Mouse (Mus musculus) mesoderm, embryonic 11.5 days (tissue): ENCODE results near the gene Fggy.

Experiments
- DNase-seq: peaks from one replicate; pipeline ENCODE4 v3.0.0-alpha.2; 2012; ENCODE audit warnings: low read depth, low spot score

The Fggy gene

DNA sequence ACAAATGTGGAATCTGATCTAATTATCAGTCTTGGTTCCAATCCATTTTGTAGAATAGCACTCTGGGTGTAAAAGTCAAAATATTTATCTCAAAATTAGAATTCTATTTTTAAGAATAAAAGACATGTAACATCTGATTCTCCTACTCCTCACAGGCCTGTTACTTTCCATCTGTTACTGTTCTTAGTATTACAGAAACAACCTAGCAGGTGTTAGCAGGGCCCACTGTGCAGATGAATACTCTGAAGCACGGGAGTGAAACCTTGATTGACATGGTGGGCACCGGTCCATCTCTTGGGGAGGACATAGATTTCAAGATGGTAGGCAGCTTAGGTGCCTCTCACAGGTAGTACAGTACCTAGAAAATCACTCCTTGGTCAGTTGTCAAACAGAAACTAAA lies 298.7 kb downstream of the Fggy start:
- DNase-seq: no peak

- no peak for DNase-seq
Observed at GRCm38 (mm10) chr4:95860601-95861000, 303.3 kb downstream of the Fggy start.

- peak; percentile 43 for DNase-seq
Observed at GRCm38 (mm10) chr4:95861074-95861473, 303.8 kb downstream of the Fggy start.

- DNase-seq: no peak
Observed at GRCm38 (mm10) chr4:95861741-95862155, 304.4 kb downstream of the Fggy start.

DNA sequence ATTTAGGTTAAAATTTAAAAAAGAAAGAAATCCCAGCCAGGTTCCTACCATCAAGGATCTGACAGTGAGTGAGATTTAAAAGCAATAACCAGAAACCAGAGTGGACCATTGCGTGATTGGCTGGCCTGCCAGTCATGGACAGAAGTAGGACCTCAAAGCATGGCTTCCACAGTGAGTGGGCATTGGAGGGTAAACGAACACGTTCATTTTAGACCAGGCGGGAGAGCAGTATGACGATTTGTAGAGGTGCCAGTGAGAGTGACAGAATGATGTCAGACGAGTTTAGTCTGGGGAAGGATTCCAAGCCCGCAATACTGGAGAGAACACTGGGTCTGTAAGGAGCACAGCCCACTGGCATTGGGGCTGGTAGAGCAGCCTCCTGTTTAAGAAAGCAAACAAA lies 305.0 kb downstream of the Fggy start:
- DNase-seq: no peak

GRCm38 (mm10) chr4:95862781-95863499 lies 305.6 kb downstream of the Fggy start:
- DNase-seq: no peak

- DNase-seq: no peak
Observed at GRCm38 (mm10) chr4:95863500-95863803, 306.1 kb downstream of the Fggy start.

DNA sequence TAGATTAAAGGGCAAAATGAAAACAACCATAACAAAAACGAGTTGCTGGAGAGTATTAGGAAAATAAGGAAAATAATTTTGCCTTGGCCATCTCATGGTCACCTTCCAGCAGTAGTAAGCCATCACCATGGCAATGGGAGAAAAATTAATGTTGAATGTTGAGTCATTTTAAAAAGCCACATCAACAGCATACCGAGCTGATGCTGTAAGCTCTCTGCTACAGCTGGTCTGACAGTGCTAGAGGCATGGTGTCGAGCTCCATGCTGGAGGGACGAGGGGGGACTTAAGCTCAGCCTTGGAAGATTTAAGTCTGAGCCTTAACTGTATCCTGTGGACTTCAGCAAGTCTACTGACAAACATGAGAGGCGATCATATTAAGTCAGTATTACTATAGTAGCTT lies 307.9 kb downstream of the Fggy start:
- DNase-seq: no peak

GRCm38 (mm10) chr4:95865882-95866281 lies 308.6 kb downstream of the Fggy start:
- no peak for DNase-seq

- no peak for DNase-seq
Observed at GRCm38 (mm10) chr4:95867103-95867502, 309.8 kb downstream of the Fggy start.

- no peak for DNase-seq
Observed at GRCm38 (mm10) chr4:95868348-95868747, 311.0 kb downstream of the Fggy start.

DNA sequence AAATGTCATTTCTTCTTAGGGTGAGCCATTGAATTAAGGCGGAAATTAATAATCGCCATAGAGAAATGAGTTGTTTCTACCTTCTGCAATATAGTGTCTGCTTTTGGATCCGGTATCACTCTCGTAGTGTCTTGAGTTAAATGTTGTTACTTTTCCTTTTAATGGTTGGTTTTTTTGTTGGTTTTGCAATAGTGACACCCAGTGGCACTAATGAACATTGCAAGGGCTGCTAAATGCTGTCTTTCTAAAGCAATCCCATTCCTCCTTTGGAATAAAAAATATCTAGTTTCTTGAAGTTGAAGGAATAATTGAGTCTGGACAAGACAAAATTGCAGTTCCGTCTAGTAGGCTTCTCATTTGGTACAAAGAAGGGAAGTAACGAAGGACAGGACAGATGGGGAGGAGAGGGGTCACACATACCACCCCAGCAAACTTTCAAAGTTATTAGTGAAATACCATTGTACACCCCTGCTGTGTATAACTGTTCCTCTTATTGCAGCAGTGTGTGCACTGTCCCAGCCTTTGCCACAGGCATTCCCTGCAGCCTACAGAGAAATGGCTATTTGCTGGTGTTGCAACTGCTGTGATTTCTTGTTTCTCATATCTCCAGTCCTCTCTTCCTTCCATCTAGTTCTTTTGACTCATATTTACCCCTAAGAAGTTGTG lies 314.0 kb downstream of the Fggy start:
- DNase-seq: peak; percentile 62

GRCm38 (mm10) chr4:95875896-95876295 lies 318.6 kb downstream of the Fggy start:
- DNase-seq: no peak

GRCm38 (mm10) chr4:95877436-95877835 lies 320.1 kb downstream of the Fggy start:
- no peak for DNase-seq

DNA sequence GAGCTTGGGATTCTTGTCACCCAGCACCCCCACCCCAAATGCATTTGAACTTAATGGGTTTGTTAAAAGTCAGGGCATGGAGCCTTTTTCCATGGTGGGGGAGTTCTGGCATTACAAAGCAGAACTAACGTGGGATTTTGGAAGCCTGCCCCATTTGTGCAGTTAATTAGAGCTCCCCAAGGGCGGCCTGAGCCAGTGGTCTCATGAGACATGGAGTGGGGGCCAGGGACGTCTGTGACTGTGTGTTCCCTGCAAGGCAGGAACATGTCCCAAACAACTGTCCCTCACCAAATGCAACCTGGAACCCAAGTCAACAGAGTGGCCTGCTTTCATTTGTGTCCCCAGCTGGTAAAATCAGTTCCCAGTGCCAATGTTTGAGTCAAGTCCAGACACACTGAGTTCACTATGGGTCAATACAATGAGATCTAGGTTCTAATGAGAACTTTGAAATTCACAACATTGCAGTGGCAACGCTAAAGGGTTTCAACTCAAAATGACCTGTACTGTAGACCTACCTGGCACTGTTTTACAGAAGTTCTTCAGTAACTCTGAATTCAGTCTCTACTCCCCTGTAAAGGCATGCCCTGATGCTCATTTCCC lies 324.5 kb downstream of the Fggy start:
- no peak for DNase-seq

DNA sequence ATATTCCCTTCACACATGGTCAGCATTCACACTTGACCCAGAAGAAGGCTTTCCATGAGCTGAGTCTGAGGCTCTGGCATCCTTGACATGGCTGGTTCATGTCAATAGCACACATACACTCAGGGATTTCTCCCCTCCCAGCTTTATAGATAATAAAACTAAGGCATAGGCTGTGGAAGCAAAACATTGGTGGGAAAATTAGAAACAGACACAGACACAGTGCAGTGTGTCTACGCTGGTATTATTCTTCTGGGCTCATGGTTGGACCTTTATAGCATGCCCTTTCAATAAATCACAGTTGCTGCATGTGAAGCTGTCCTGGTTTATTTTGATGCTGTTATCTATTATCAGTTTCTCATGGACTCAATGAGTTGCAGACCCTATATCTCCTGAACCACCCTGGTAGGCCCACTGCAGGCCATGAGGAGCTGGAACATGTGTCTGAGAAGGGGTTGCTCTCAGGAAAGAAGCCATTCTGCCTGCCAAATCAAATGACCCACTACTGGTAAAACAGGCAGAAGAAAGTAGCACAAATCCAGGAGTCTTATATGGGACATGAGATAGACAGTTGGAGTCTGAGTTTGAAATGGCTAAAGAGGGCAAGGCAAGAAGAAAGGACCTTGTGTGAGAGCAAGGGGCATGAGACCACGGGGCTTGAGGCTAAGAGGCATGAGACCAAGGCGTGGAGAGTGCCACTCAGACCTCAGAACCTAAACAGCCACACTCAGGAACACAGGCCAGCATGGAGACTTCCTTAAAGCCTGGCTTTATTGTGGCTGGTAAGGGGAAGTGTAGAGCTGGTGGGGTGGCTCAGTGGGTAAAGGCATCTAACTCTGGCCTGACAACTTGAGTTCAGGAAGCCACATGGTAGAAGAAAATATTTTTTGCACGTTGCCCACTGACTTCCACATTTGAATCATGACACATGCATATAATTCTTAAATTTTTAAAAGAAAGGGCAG lies 327.2 kb downstream of the Fggy start:
- DNase-seq: no peak

DNA sequence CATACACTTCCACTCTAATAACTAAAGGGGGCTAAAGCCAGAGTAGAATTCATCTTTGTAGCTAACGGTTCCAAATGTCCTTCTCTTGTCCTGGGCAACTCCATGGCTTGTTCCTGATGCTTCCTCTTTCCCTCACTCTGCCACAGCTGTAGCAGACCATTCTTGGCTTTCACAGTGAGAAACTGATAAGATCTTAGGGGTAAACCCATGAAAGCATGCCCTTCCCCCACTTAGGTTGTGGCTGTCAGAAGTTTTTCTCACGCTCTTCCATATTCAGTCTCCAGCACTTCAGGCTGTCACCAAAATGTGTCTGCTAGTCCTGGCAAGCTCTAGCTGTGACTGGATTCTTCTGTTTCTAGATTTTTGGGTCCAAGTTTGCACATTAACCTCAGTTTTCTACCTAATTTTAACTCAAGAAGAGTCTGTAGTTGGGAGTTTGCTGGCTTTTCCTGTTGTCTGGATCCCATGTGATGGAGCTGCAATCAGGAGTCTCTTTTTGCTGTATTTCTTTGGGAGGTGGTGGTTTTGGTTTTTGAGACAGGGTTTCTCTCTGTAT lies 338.0 kb downstream of the Fggy start:
- no peak for DNase-seq

- peak; percentile 74 for DNase-seq
Observed at GRCm38 (mm10) chr4:95896571-95896970, 339.3 kb downstream of the Fggy start.

- no peak for DNase-seq
Observed at GRCm38 (mm10) chr4:95897236-95897874, 340.0 kb downstream of the Fggy start.

DNA sequence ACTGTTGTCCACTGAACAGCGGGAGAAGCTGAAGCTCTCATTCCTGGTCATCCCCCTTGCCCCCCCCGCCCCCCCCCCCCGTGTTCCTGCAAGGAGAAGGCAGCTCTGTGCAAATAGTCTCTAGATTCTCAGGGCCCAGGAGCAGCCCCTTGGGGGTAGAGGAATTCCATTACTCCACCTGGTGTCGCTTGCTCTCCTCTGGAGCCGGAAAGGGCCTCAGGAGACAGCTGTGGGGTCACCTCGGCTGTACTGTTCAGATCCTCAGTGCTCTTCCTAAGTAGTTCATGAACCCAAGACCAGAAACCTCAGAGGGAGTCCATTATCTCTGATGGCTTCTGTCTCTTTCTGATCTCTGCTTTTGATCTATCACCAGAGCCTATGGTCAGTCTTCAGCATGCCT lies 341.4 kb downstream of the Fggy start:
- DNase-seq: peak; percentile 63
